Mouse (Mus musculus): ENCODE measurements at regions not wholly inside any gene's neighbourhood (a gene's known extent, or its start where the extent isn't known, plus 50 kb on each side); places are given as distances from the start of the nearest gene placed in this dataset.

DNA sequence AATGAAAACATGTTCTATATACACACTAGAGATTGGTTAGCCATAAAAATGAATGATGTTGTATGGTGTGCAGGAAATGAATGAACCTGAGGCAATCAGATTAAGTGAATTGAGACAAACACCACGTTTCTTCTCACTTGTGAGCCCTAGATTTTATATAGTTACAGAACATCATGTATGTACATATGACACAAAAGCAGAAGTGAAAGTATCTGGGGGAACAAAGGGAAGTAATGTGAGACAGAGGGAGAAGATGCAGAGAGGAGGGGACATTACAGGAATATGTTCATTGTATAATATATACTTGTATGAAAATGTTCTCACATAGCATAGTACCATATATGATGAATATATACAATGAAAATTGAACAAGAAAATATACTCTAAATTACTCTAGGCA lies 121.1 kb upstream of the Map3k1 start:
- TF ChIP-seq POLR2A (IDR thresholded peaks at IDR 0.05; ENCODE audit: low read depth, low read length) (no peak), CTCF (IDR thresholded peaks at IDR 0.05; ENCODE audit: extremely low read depth, insufficient read depth, insufficient read length, insufficient replicate concordance) (no peak)

All from spleen, adult 2 months (tissue).